Mouse (Mus musculus): ENCODE measurements around the gene Gm21778.
"Not testable (repeated sequence)": the region's sequence is repeated elsewhere in the genome, so short reads cannot be mapped to it uniquely, and the experiment has no call there.

The Gm21778 gene

GRCm38 (mm10) chrY:5942160-5942559 is at the start of gene Gm21778:
Gene Gm21778, plus strand, starts transcription at chrY:5942460.
- not testable (repeated sequence) for DNase-seq

Measured in cerebellum, adult 18-20 months (tissue).